Mouse (Mus musculus) embryonic facial prominence, embryonic 13.5 days (tissue): ENCODE measurements around the gene Phldb3. TPM values are rescaled to one million over a fixed set of nuclear protein-coding genes. Genes with fewer than 3 reads are reported as not detected.
A peak's percentile ranks its signal among the peaks of the same experiment; 100 is the strongest.
"Not testable (repeated sequence)": the region's sequence is repeated elsewhere in the genome, so short reads cannot be mapped to it uniquely, and the experiment has no call there.

Source experiments
- ATAC-seq: fragments of 200-750 bp; cut with Nextera tagmentation; 2 replicates; pipeline ENCODE4 v1.8.0; 2017; ENCODE audit warnings: low read depth; ENCODE audit not compliant: insufficient number of reproducible peaks, insufficient read depth, low FRiP score, low TSS enrichment
- H3K27ac ChIP-seq: fragments of 300-500 bp; sonication (generic); 2 replicates; pipeline ENCODE4 v1.5.1; 2015; ENCODE audit warnings: moderate library complexity, mild to moderate bottlenecking, inconsistent platforms
- H3K27me3 ChIP-seq: fragments of 300-500 bp; sonication (generic); 2 replicates; pipeline ENCODE4 v1.6.1; 2015; ENCODE audit warnings: mild to moderate bottlenecking, inconsistent platforms
- H3K36me3 ChIP-seq: fragments of 300-500 bp; sonication (generic); 2 replicates; pipeline ENCODE4 v1.6.1; 2015; ENCODE audit warnings: mild to moderate bottlenecking, inconsistent platforms
- H3K4me1 ChIP-seq: fragments of 300-500 bp; sonication (generic); 2 replicates; pipeline ENCODE4 v1.6.1; 2015; ENCODE audit warnings: inconsistent platforms
- H3K4me2 ChIP-seq: fragments of 300-500 bp; sonication (generic); 2 replicates; pipeline ENCODE4 v1.6.1; 2015; ENCODE audit warnings: moderate library complexity, mild to moderate bottlenecking, inconsistent platforms
- H3K4me3 ChIP-seq: fragments of 300-500 bp; sonication (generic); 2 replicates; pipeline ENCODE4 v1.5.1; 2015; ENCODE audit warnings: mild to moderate bottlenecking, inconsistent platforms
- H3K9ac ChIP-seq: fragments of 300-500 bp; sonication (generic); 2 replicates; pipeline ENCODE4 v1.6.1; 2015; ENCODE audit warnings: mild to moderate bottlenecking, inconsistent platforms
- H3K9me3 ChIP-seq: fragments of 300-500 bp; sonication (generic); 2 replicates; pipeline ENCODE4 v1.6.1; 2016; ENCODE audit warnings: inconsistent platforms
- WGBS: fragments of 180-500 bp; shearing (Covaris S2); methylation state at CpG from one replicate; pipeline ENCODE4 v1.1.7; 2015; ENCODE audit warnings: mixed read lengths; 5-methylcytosine and 5-hydroxymethylcytosine counted together
- polyA plus RNA-seq: library from polyadenylated mRNA; unstranded; fragments of >200 nt; fragmentation: Nextera tagmentation; extraction: Ambion mirVana; gene quantifications from 2 replicates; pipeline ENCODE4 v1.2.1, GENCODE M21; 2015

The Phldb3 gene
- polyA plus RNA-seq, 1 experiment from 2014 or later, result 0.65 TPM

- Histone ChIP-seq H3K9me3 (0 out of 2 replicates have a peak, but pooled peaks cover 2% of the 10 kb centered on the region), H3K4me3 (no peak overlapping the region), H3K4me1 (peaks cover 24% of the 10 kb centered on the region), H3K4me2 (no peak overlapping the region), H3K27me3 (peaks cover 54% of the 10 kb centered on the region), H3K36me3 (no peaks in the 10 kb centered on the region), H3K9ac (no peak overlapping the region), H3K27ac (no peak overlapping the region)
- ATAC-seq, result no peak
- WGBS, result 73% methylated on average over 13 of the region's 13 CpGs
Observed at GRCm38 (mm10) chr7:24614816-24615215, 4.3 kb downstream of the Phldb3 start.

- Histone ChIP-seq H3K9ac (no peak overlapping the region), H3K36me3 (peaks cover 5% of the 10 kb centered on the region; the same call in 1 of the 2 replicates), H3K4me1 (peaks cover 2% of the 10 kb centered on the region; the same call in 1 of the 2 replicates), H3K4me2 (no peak overlapping the region), H3K4me3 (no peak overlapping the region), H3K27ac (no peak overlapping the region), H3K9me3 (peaks cover 7% of the 10 kb centered on the region; the same call in 1 of the 2 replicates), H3K27me3 (peaks cover 25% of the 10 kb centered on the region)
- WGBS, result 83% methylated on average over 8 of the region's 8 CpGs
- no peak for ATAC-seq
Observed at GRCm38 (mm10) chr7:24617763-24618162, 7.2 kb downstream of the Phldb3 start.

GRCm38 (mm10) chr7:24618374-24618773, 7.8 kb downstream of the Phldb3 start:
- not testable (repeated sequence) for H3K9me3 ChIP-seq, H3K36me3 ChIP-seq, H3K4me1 ChIP-seq, ATAC-seq, H3K4me3 ChIP-seq, H3K4me2 ChIP-seq, H3K9ac ChIP-seq, H3K27ac ChIP-seq
- WGBS, result 88% methylated on average over 8 of the region's 8 CpGs
- H3K27me3 ChIP-seq, result peaks cover 19% of the 10 kb centered on the region

GRCm38 (mm10) chr7:24619671-24620397, 9.3 kb downstream of the Phldb3 start:
- Histone ChIP-seq H3K4me2 (no peak overlapping the region), H3K9ac (no peak overlapping the region), H3K27me3 (peaks cover 4% of the 10 kb centered on the region; the same call in 1 of the 2 replicates), H3K9me3 (peaks cover 7% of the 10 kb centered on the region; the same call in 1 of the 2 replicates), H3K4me3 (no peak overlapping the region), H3K4me1 (no peaks in the 10 kb centered on the region; the same call in 1 of the 2 replicates), H3K36me3 (peaks cover 5% of the 10 kb centered on the region; the same call in 1 of the 2 replicates), H3K27ac (no peak overlapping the region)
- 55% methylated on average over 13 of the region's 13 CpGs for WGBS
- no peak for ATAC-seq

GRCm38 (mm10) chr7:24621193-24621592, 10.6 kb downstream of the Phldb3 start:
- H3K36me3 ChIP-seq, result peaks cover 5% of the 10 kb centered on the region; the same call in 1 of the 2 replicates
- 86% methylated on average over 3 of the region's 3 CpGs for WGBS
- no peaks in the 10 kb centered on the region for H3K27me3 ChIP-seq
- H3K4me2 ChIP-seq, result no peak overlapping the region
- H3K4me1 ChIP-seq, result no peaks in the 10 kb centered on the region; the same call in 1 of the 2 replicates
- no peak for ATAC-seq
- H3K27ac ChIP-seq, result no peak overlapping the region
- H3K9ac ChIP-seq, result no peak overlapping the region
- no peak overlapping the region for H3K4me3 ChIP-seq
- H3K9me3 ChIP-seq, result peaks cover 7% of the 10 kb centered on the region; the same call in 1 of the 2 replicates

GRCm38 (mm10) chr7:24622967-24623366, 12.4 kb downstream of the Phldb3 start:
- H3K27ac ChIP-seq, result no peak overlapping the region
- no peaks in the 10 kb centered on the region; the same call in 1 of the 2 replicates for H3K4me1 ChIP-seq
- H3K27me3 ChIP-seq, result no peaks in the 10 kb centered on the region
- peaks cover 5% of the 10 kb centered on the region; the same call in 1 of the 2 replicates for H3K36me3 ChIP-seq
- no peak overlapping the region for H3K4me3 ChIP-seq
- H3K9ac ChIP-seq, result no peak overlapping the region
- ATAC-seq, result no peak
- H3K4me2 ChIP-seq, result no peak overlapping the region
- 85% methylated on average over 6 of the region's 6 CpGs for WGBS
- H3K9me3 ChIP-seq, result peaks cover 7% of the 10 kb centered on the region; the same call in 1 of the 2 replicates

- Histone ChIP-seq H3K4me3 (peak overlapping the region; percentile 42), H3K27me3 (no peaks in the 10 kb centered on the region), H3K4me2 (peak overlapping the region; percentile 66), H3K9me3 (no peaks in the 10 kb centered on the region), H3K4me1 (peaks cover 8% of the 10 kb centered on the region), H3K36me3 (no peaks in the 10 kb centered on the region), H3K27ac (peak overlapping the region; percentile 22; the same call in 1 of the 2 replicates), H3K9ac (peak overlapping the region; percentile 68)
- ATAC-seq, result peak; percentile 49; the same call in 1 of the 2 replicates
- WGBS, result 8% methylated on average over 32 of the region's 33 CpGs
Observed at GRCm38 (mm10) chr7:24628685-24629610, 18.4 kb downstream of the Phldb3 start.

GRCm38 (mm10) chr7:24629672-24630071, 19.1 kb downstream of the Phldb3 start:
- Histone ChIP-seq H3K4me3 (no peak overlapping the region), H3K9ac (no peak overlapping the region), H3K4me1 (peaks cover 8% of the 10 kb centered on the region), H3K4me2 (peak overlapping the region; percentile 66; the same call in 1 of the 2 replicates), H3K27ac (no peak overlapping the region), H3K9me3 (no peaks in the 10 kb centered on the region), H3K36me3 (no peaks in the 10 kb centered on the region), H3K27me3 (peaks cover under 1% of the 10 kb centered on the region; the same call in 1 of the 2 replicates)
- ATAC-seq, result no peak
- 66% methylated on average over 4 of the region's 4 CpGs for WGBS

GRCm38 (mm10) chr7:24630116-24630880, 19.7 kb downstream of the Phldb3 start:
- H3K4me1 ChIP-seq, result peaks cover 8% of the 10 kb centered on the region
- H3K9ac ChIP-seq, result no peak overlapping the region
- no peaks in the 10 kb centered on the region for H3K36me3 ChIP-seq
- no peak overlapping the region for H3K4me3 ChIP-seq
- H3K9me3 ChIP-seq, result no peaks in the 10 kb centered on the region
- H3K4me2 ChIP-seq, result no peak overlapping the region
- peak overlapping the region; percentile 34; the same call in 1 of the 2 replicates for H3K27ac ChIP-seq
- 60% methylated on average over 10 of the region's 10 CpGs for WGBS
- peaks cover 4% of the 10 kb centered on the region; the same call in 1 of the 2 replicates for H3K27me3 ChIP-seq
- no peak for ATAC-seq

- Histone ChIP-seq H3K27me3 (peaks cover 61% of the 10 kb centered on the region), H3K4me1 (peaks cover 22% of the 10 kb centered on the region), H3K36me3 (no peaks in the 10 kb centered on the region), H3K9ac (peak within 1 kb of the TSS; percentile 58; the same call in 1 of the 2 replicates), H3K9me3 (no peaks in the 10 kb centered on the region), H3K4me2 (peak within 1 kb of the TSS; percentile 82), H3K27ac (no peak within 1 kb of the TSS; the same call in 1 of the 2 replicates), H3K4me3 (peak within 1 kb of the TSS; percentile 48)
- no peak for ATAC-seq
- WGBS, result 14% methylated on average over 15 of the region's 15 CpGs
Observed at GRCm38 (mm10) chr7:24636264-24636663, 25.7 kb downstream of the Phldb3 start, which contains the start of gene Lypd3. Gene Lypd3, plus strand, starts transcription at chr7:24636550.
